Mouse (Mus musculus): Measurements from ENCODE around the gene Dxo. TPM values are rescaled to one million over a fixed set of nuclear protein-coding genes. Genes with fewer than 3 reads are reported as not detected.
A peak's percentile ranks its signal among the peaks of the same experiment; 100 is the strongest.
"Not testable (repeated sequence)": the region's sequence is repeated elsewhere in the genome, so short reads cannot be mapped to it uniquely, and the experiment has no call there.

Dxo gene
- polyA plus RNA-seq, 1 experiment from 2014 or later: 32.2 TPM

GRCm38 (mm10) chr17:34813747-34814146, 23.1 kb upstream of the Dxo start:
- not testable (repeated sequence) for H3K4me3 ChIP-seq (ENCODE audit: low read depth, low read length); H3K9me3 ChIP-seq (ENCODE audit: control insufficient read depth, low read length); ATAC-seq (ENCODE audit: low FRiP score, low TSS enrichment); H3K27me3 ChIP-seq (ENCODE audit: control insufficient read depth, insufficient read depth, low read length); H3K4me2 ChIP-seq (replicated peaks; ENCODE audit: low read depth); H3K27ac ChIP-seq (replicated peaks); H3K4me1 ChIP-seq (replicated peaks; ENCODE audit: control insufficient read depth, insufficient read depth); H3K36me3 ChIP-seq (ENCODE audit: control insufficient read depth, insufficient read depth, low read length); H3K9ac ChIP-seq (ENCODE audit: low read length)
- TF ChIP-seq CTCF (IDR thresholded peaks at IDR 0.05; ENCODE audit: low read depth): peak; percentile 74
- DNase-seq (ENCODE audit: low spot score): peak; percentile 29
- WGBS: 54% methylated on average over 10 of the region's 12 CpGs

GRCm38 (mm10) chr17:34814818-34815370, 21.9 kb upstream of the Dxo start:
- H3K4me3 ChIP-seq (ENCODE audit: low read depth, low read length): no peak overlapping the region
- no peak overlapping the region for H3K4me2 ChIP-seq (replicated peaks; ENCODE audit: low read depth)
- DNase-seq (ENCODE audit: low spot score) (no peak), ATAC-seq (ENCODE audit: low FRiP score, low TSS enrichment) (no peak)
- H3K4me1 ChIP-seq (replicated peaks; ENCODE audit: control insufficient read depth, insufficient read depth): no peaks in the 10 kb centered on the region
- no peaks in the 10 kb centered on the region for H3K9me3 ChIP-seq (ENCODE audit: control insufficient read depth, low read length)
- whole genome bisulfite sequencing: 75% methylated on average over 7 of the region's 7 CpGs
- TF ChIP-seq EP300 (optimal IDR thresholded peaks at IDR 0.05) (no peak), CTCF (IDR thresholded peaks at IDR 0.05; ENCODE audit: low read depth) (no peak)
- no peaks in the 10 kb centered on the region for H3K36me3 ChIP-seq (ENCODE audit: control insufficient read depth, insufficient read depth, low read length)
- no peak overlapping the region for H3K27ac ChIP-seq (replicated peaks)
- H3K27me3 ChIP-seq (ENCODE audit: control insufficient read depth, insufficient read depth, low read length): no peaks in the 10 kb centered on the region
- H3K9ac ChIP-seq (ENCODE audit: low read length): no peak overlapping the region

- not testable (repeated sequence) for H3K9ac ChIP-seq (ENCODE audit: low read length); H3K27ac ChIP-seq (replicated peaks); H3K27me3 ChIP-seq (ENCODE audit: control insufficient read depth, insufficient read depth, low read length); H3K4me1 ChIP-seq (replicated peaks; ENCODE audit: control insufficient read depth, insufficient read depth); DNase-seq (ENCODE audit: low spot score); H3K9me3 ChIP-seq (ENCODE audit: control insufficient read depth, low read length); ATAC-seq (ENCODE audit: low FRiP score, low TSS enrichment); H3K4me3 ChIP-seq (ENCODE audit: low read depth, low read length); H3K4me2 ChIP-seq (replicated peaks; ENCODE audit: low read depth)
- WGBS: 88% methylated on average over 1 of the region's 1 CpGs
- H3K36me3 ChIP-seq (ENCODE audit: control insufficient read depth, insufficient read depth, low read length): peaks cover 11% of the 10 kb centered on the region
Measured at GRCm38 (mm10) chr17:34830776-34831175, 6.0 kb upstream of the Dxo start.

- peak overlapping the region; percentile 78 for H3K27ac ChIP-seq (replicated peaks)
- H3K9me3 ChIP-seq (ENCODE audit: control insufficient read depth, low read length): no peaks in the 10 kb centered on the region
- no peaks in the 10 kb centered on the region for H3K27me3 ChIP-seq (ENCODE audit: control insufficient read depth, insufficient read depth, low read length)
- no peak for TF ChIP-seq CTCF (IDR thresholded peaks at IDR 0.05; ENCODE audit: low read depth)
- TF ChIP-seq EP300 (optimal IDR thresholded peaks at IDR 0.05): no peak
- WGBS: 5% methylated on average over 48 of the region's 48 CpGs
- H3K4me2 ChIP-seq (replicated peaks; ENCODE audit: low read depth): peak overlapping the region; percentile 97
- peak overlapping the region; percentile 73 for H3K4me3 ChIP-seq (ENCODE audit: low read depth, low read length)
- peak overlapping the region; percentile 75 for H3K9ac ChIP-seq (ENCODE audit: low read length)
- no peak for DNase-seq (ENCODE audit: low spot score)
- peaks cover 15% of the 10 kb centered on the region; the same call in 1 of the 2 replicates for H3K36me3 ChIP-seq (ENCODE audit: control insufficient read depth, insufficient read depth, low read length)
- peak; percentile 60 for ATAC-seq (ENCODE audit: low FRiP score, low TSS enrichment)
- 0 out of 2 replicates have a peak, but pooled peaks cover 5% of the 10 kb centered on the region for H3K4me1 ChIP-seq (replicated peaks; ENCODE audit: control insufficient read depth, insufficient read depth)
Measured at GRCm38 (mm10) chr17:34836155-34836855, 514 bp upstream of the Dxo start.

GRCm38 (mm10) chr17:34837464-34838324, 875 bp downstream of the Dxo start:
- Histone ChIP-seq H3K27me3 (ENCODE audit: control insufficient read depth, insufficient read depth, low read length) (no peaks in the 10 kb centered on the region), H3K9me3 (ENCODE audit: control insufficient read depth, low read length) (no peaks in the 10 kb centered on the region), H3K4me2 (replicated peaks; ENCODE audit: low read depth) (peak overlapping the region; percentile 93), H3K4me1 (replicated peaks; ENCODE audit: control insufficient read depth, insufficient read depth) (0 out of 2 replicates have a peak, but pooled peaks cover 5% of the 10 kb centered on the region), H3K27ac (replicated peaks) (peak overlapping the region; percentile 86), H3K36me3 (ENCODE audit: control insufficient read depth, insufficient read depth, low read length) (peaks cover 15% of the 10 kb centered on the region; the same call in 1 of the 2 replicates), H3K4me3 (ENCODE audit: low read depth, low read length) (peak overlapping the region; percentile 73), H3K9ac (ENCODE audit: low read length) (peak overlapping the region; percentile 73)
- peak; percentile 31 for DNase-seq (ENCODE audit: low spot score)
- no peak for TF ChIP-seq EP300 (optimal IDR thresholded peaks at IDR 0.05)
- WGBS: 32% methylated on average over 41 of the region's 43 CpGs
- peak; percentile 36 for ATAC-seq (ENCODE audit: low FRiP score, low TSS enrichment)

All from stomach, postnatal 0 days (tissue).